8 mouse cellular contexts compared by ENCODE assay signal in genomic region chr14:121346053-121346452, GRCm38 (mm10). TPM values are rescaled to one million over a fixed set of nuclear protein-coding genes. Genes with fewer than 3 reads are reported as not detected.
DNase-seq lines count a peak whose midpoint lies in the region; ATAC-seq and TF ChIP-seq lines count a peak whose summit lies in the region.

No protein-coding gene starts in this region.

- no peak overlapping the region for H3K4me2 ChIP-seq in heart, embryonic 16.5 days (ENCODE audit: low read depth, low read length)
- no peak overlapping the region for H3K4me2 ChIP-seq in liver, embryonic 14.5 days (ENCODE audit: low read depth)

- WGBS in heart, embryonic 16.5 days: 83% methylated on average over 4 of the region's 4 CpGs
- 56% methylated on average over 4 of the region's 4 CpGs for WGBS in liver, embryonic 14.5 days (ENCODE audit: insufficient replicate concordance)

- H3K27me3 ChIP-seq in heart, embryonic 16.5 days (ENCODE audit: control insufficient read depth, insufficient read depth, low read length): no peaks in the 10 kb centered on the region
- no peaks in the 10 kb centered on the region for H3K27me3 ChIP-seq in liver, embryonic 14.5 days (ENCODE audit: control insufficient read depth, insufficient read depth, low read length)

- no peak for TF ChIP-seq EP300 in liver, embryonic 14.5 days (IDR thresholded peaks at IDR 0.05; ENCODE audit: low read depth)

- TF ChIP-seq CTCF in liver, embryonic 14.5 days (IDR thresholded peaks at IDR 0.05; ENCODE audit: low read depth): peak; percentile 80

- H3K9me3 ChIP-seq in heart, embryonic 16.5 days (replicated peaks; ENCODE audit: control insufficient read depth, low read length): no peaks in the 10 kb centered on the region
- no peaks in the 10 kb centered on the region for H3K9me3 ChIP-seq in liver, embryonic 14.5 days (ENCODE audit: control insufficient read depth, low read length)

- no peaks in the 10 kb centered on the region for H3K36me3 ChIP-seq in heart, embryonic 16.5 days (ENCODE audit: control insufficient read depth, insufficient read depth)
- no peaks in the 10 kb centered on the region for H3K36me3 ChIP-seq in liver, embryonic 14.5 days (replicated peaks; ENCODE audit: control insufficient read depth, insufficient read depth, low read depth)

- H3K27ac ChIP-seq in heart, embryonic 16.5 days (ENCODE audit: low read length): no peak overlapping the region
- no peak overlapping the region for H3K27ac ChIP-seq in liver, embryonic 14.5 days

- H3K4me3 ChIP-seq in heart, embryonic 16.5 days (ENCODE audit: low read length): no peak overlapping the region
- no peak overlapping the region for H3K4me3 ChIP-seq in liver, embryonic 14.5 days (ENCODE audit: insufficient read depth in 1 of 2, low read depth in 2 of 2, low read length in 2 of 2)

- ATAC-seq in heart, embryonic 16.5 days (replicated peaks; ENCODE audit: extremely low read depth, insufficient read depth, low FRiP score): 0 out of 2 replicates have a peak, but pooled peaks have one; percentile 4
- peak; percentile 60 for ATAC-seq in liver, embryonic 14.5 days (ENCODE audit: insufficient read depth)

- H3K4me1 ChIP-seq in heart, embryonic 16.5 days (ENCODE audit: control insufficient read depth, insufficient read depth, low read length): peaks cover 85% of the 10 kb centered on the region
- peaks cover 9 to 28% of the 10 kb centered on the region in 2 experiments for H3K4me1 ChIP-seq in liver, embryonic 14.5 days (replicated peaks; ENCODE audit: control insufficient read depth in 2 of 2, insufficient read depth in 2 of 2, low read length in 1 of 2)

- no peak overlapping the region for H3K9ac ChIP-seq in heart, embryonic 16.5 days (ENCODE audit: low read length)
- no peak overlapping the region for H3K9ac ChIP-seq in liver, embryonic 14.5 days (replicated peaks)

- no peak for DNase-seq in heart, adult 8-10 months (ENCODE audit: low spot score)
- DNase-seq in 3T3-L1 (ENCODE audit: low read depth, low spot score): peak; percentile 20
- peak; percentile 11 for DNase-seq in NIH3T3 (ENCODE audit: low read depth)
- no peak for DNase-seq in liver, embryonic 14.5 days (ENCODE audit: low read depth in 3 of 3, low spot score in 3 of 3)
- DNase-seq in ovary, adult 18-20 months (ENCODE audit: low spot score): no peak
- DNase-seq in right cerebral cortex, adult 2 months (ENCODE audit: low spot score in 2 of 2): no peak
- no peak for DNase-seq in ovary, postnatal 10 days (ENCODE audit: low spot score)

RNA-seq across cellular contexts. Expression of gene Stk24, which starts 33.8 kb away (rescaled TPM):
- 36.6 and 38.6 TPM in 2 replicates for polyA plus RNA-seq in heart, embryonic 16.5 days (2015; fragmentation: Nextera tagmentation; extraction: Ambion mirVana)
- 10 to 100 TPM; 52.8 to 75.4 (median 55.2) TPM for total RNA-seq in heart, adult 8-10 months (2022)
- 16.2 and 22.5 TPM in 2 replicates for polyA plus RNA-seq in liver, embryonic 14.5 days (2012; rRNA removed)
- 31.0 and 36.7 TPM in 2 replicates for polyA plus RNA-seq in liver, embryonic 14.5 days (2014; fragmentation: Nextera tagmentation; extraction: Ambion mirVana)

Comparison
In these comparisons a context has a peak if more than half of its experiments do, and no peak if none do; other contexts are left out.
1. DNase-seq: peak in 3T3-L1 (single experiment) and NIH3T3 (single experiment); none in heart, adult 8-10 months (single experiment), liver, embryonic 14.5 days (0 of 3), ovary, adult 18-20 months (single experiment), right cerebral cortex, adult 2 months (0 of 2) and ovary, postnatal 10 days (single experiment).